Mouse (Mus musculus) ovary, postnatal 36 days (tissue): Measurements from ENCODE around the gene Tjp2.

Experiments used
- DNase-seq: peaks from one replicate; pipeline ENCODE4 v3.0.0; 2022; ENCODE audit warnings: low spot score, mixed read lengths

The Tjp2 gene

GRCm38 (mm10) chr19:24178086-24178485 lies 46.7 kb downstream of the Tjp2 start:
- DNase-seq = no peak

- DNase-seq = no peak
Measured at GRCm38 (mm10) chr19:24176692-24177091, 48.1 kb downstream of the Tjp2 start.

GRCm38 (mm10) chr19:24174896-24175295 lies 49.9 kb downstream of the Tjp2 start:
- no peak for DNase-seq

- peak; percentile 96 for DNase-seq
Measured at GRCm38 (mm10) chr19:24173608-24174523, 51.0 kb downstream of the Tjp2 start.

- DNase-seq = no peak
Measured at GRCm38 (mm10) chr19:24173020-24173419, 51.8 kb downstream of the Tjp2 start.

- no peak for DNase-seq
Measured at GRCm38 (mm10) chr19:24168531-24168930, 56.3 kb downstream of the Tjp2 start.

GRCm38 (mm10) chr19:24166516-24167091 lies 58.2 kb downstream of the Tjp2 start:
- DNase-seq = peak; percentile 24

- DNase-seq = no peak
Measured at GRCm38 (mm10) chr19:24163974-24164373, 60.9 kb downstream of the Tjp2 start.

- DNase-seq = no peak
Measured at GRCm38 (mm10) chr19:24160460-24160859, 64.4 kb downstream of the Tjp2 start.

GRCm38 (mm10) chr19:24159751-24160150 lies 65.1 kb downstream of the Tjp2 start:
- no peak for DNase-seq

GRCm38 (mm10) chr19:24159334-24159733 lies 65.5 kb downstream of the Tjp2 start:
- DNase-seq = no peak

- no peak for DNase-seq
Measured at GRCm38 (mm10) chr19:24156067-24156455, 68.8 kb downstream of the Tjp2 start.

GRCm38 (mm10) chr19:24155395-24156066 lies 69.3 kb downstream of the Tjp2 start:
- no peak for DNase-seq

- DNase-seq = no peak
Measured at GRCm38 (mm10) chr19:24153266-24154023, 71.4 kb downstream of the Tjp2 start.

- no peak for DNase-seq
Measured at GRCm38 (mm10) chr19:24144009-24144408, 80.8 kb downstream of the Tjp2 start.

- DNase-seq = no peak
Measured at GRCm38 (mm10) chr19:24142621-24143061, 82.2 kb downstream of the Tjp2 start.

GRCm38 (mm10) chr19:24140298-24140697 lies 84.5 kb downstream of the Tjp2 start:
- DNase-seq = no peak

GRCm38 (mm10) chr19:24137392-24137791 lies 87.4 kb downstream of the Tjp2 start:
- DNase-seq = no peak

GRCm38 (mm10) chr19:24134991-24135390 lies 89.8 kb downstream of the Tjp2 start:
- DNase-seq = no peak

- no peak for DNase-seq
Measured at GRCm38 (mm10) chr19:24134144-24134911, 90.5 kb downstream of the Tjp2 start.
